Mouse (Mus musculus) forebrain, embryonic 10.5 days (tissue): ENCODE measurements around the gene Olfr548-ps1. TPM values are rescaled to one million over a fixed set of nuclear protein-coding genes. Genes with fewer than 3 reads are reported as not detected.
A peak's percentile ranks its signal among the peaks of the same experiment; 100 is the strongest.

Experiments used
- DNase-seq: peaks from one replicate; pipeline ENCODE4 v3.0.0-alpha.2; 2017; ENCODE audit warnings: low spot score; ENCODE audit errors: extremely low spot score
- H3K27ac ChIP-seq: fragments of 300-500 bp; sonication (generic); 2 replicates; pipeline ENCODE4 v1.5.1; 2016; ENCODE audit warnings: mild to moderate bottlenecking
- H3K27me3 ChIP-seq: fragments of 300-500 bp; sonication (generic); 2 replicates; pipeline ENCODE4 v1.6.1; 2016; ENCODE audit warnings: mild to moderate bottlenecking; ENCODE audit not compliant: poor library complexity, severe bottlenecking
- H3K36me3 ChIP-seq: fragments of 300-500 bp; sonication (generic); replicated peaks from 2 replicates; pipeline ENCODE4 v1.6.1; 2016; ENCODE audit warnings: mild to moderate bottlenecking, moderate library complexity
- H3K4me1 ChIP-seq: fragments of 300-500 bp; sonication (generic); 2 replicates; pipeline ENCODE4 v1.6.1; 2016
- H3K4me3 ChIP-seq: fragments of 300-500 bp; sonication (generic); 2 replicates; pipeline ENCODE4 v1.5.1; 2016; ENCODE audit warnings: mild to moderate bottlenecking, moderate library complexity
- H3K9me3 ChIP-seq: fragments of 300-500 bp; sonication (generic); 2 replicates; pipeline ENCODE4 v1.6.1; 2016; ENCODE audit warnings: mild to moderate bottlenecking, moderate library complexity
- WGBS: fragments of 180-500 bp; shearing (Covaris S2); methylation state at CpG from one replicate; pipeline ENCODE4 v1.1.7; 2016; 5-methylcytosine and 5-hydroxymethylcytosine counted together
- polyA plus RNA-seq: library from polyadenylated mRNA; unstranded; fragments of >200 nt; fragmentation: Nextera tagmentation; extraction: Ambion mirVana; gene quantifications from 2 replicates; pipeline ENCODE4 v1.2.1, GENCODE M21; 2016

Gene Olfr548-ps1
- polyA plus RNA-seq, 1 experiment from 2014 or later, result not detected

- Histone ChIP-seq H3K27ac (no peak overlapping the region), H3K36me3 (no peaks in the 10 kb centered on the region), H3K4me1 (no peaks in the 10 kb centered on the region), H3K27me3 (no peaks in the 10 kb centered on the region), H3K9me3 (no peaks in the 10 kb centered on the region), H3K4me3 (no peak overlapping the region)
- no peak for DNase-seq
- WGBS, result 82% methylated on average over 1 of the region's 1 CpGs
These were observed 11.6 kb upstream of the Olfr548-ps1 start for GRCm38 (mm10) chr7:102529052-102529451.

- 84% methylated on average over 1 of the region's 1 CpGs for WGBS
- no peaks in the 10 kb centered on the region for H3K9me3 ChIP-seq
- no peaks in the 10 kb centered on the region for H3K4me1 ChIP-seq
- no peak for DNase-seq
- no peak within 1 kb of the TSS for H3K27ac ChIP-seq
- H3K4me3 ChIP-seq, result no peak within 1 kb of the TSS
- no peaks in the 10 kb centered on the region for H3K27me3 ChIP-seq
- H3K36me3 ChIP-seq, result no peaks in the 10 kb centered on the region
These were observed 6.2 kb upstream of the Olfr548-ps1 start, which contains the start of gene Olfr547 for GRCm38 (mm10) chr7:102534449-102534848. TSS of gene Olfr547 (plus strand) at chr7:102534749.

DNA sequence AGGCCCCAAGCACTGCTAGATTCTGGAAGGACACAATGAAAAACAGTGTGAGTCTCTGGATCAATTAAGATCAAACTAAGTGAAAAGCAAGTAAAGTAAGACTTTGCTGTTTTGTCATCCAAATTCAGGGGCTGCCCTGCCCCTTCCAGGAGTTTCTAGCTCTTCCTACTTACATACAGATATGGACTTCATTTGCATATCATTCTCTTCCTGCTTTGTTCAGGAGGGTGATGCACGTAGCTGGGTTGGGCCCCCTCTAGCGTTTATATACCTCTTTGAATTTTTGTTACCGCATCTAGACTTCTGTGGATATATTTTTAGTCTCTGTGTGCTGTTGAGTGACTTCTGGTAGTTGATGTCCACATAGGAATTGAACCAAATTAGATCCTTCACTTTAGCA is 555 bp downstream of the Olfr548-ps1 start:
- no peaks in the 10 kb centered on the region for H3K36me3 ChIP-seq
- no peak overlapping the region for H3K27ac ChIP-seq
- H3K4me1 ChIP-seq, result no peaks in the 10 kb centered on the region
- 64% methylated on average over 3 of the region's 3 CpGs for WGBS
- no peaks in the 10 kb centered on the region for H3K27me3 ChIP-seq
- H3K9me3 ChIP-seq, result no peaks in the 10 kb centered on the region
- H3K4me3 ChIP-seq, result no peak overlapping the region
- DNase-seq, result no peak

DNA sequence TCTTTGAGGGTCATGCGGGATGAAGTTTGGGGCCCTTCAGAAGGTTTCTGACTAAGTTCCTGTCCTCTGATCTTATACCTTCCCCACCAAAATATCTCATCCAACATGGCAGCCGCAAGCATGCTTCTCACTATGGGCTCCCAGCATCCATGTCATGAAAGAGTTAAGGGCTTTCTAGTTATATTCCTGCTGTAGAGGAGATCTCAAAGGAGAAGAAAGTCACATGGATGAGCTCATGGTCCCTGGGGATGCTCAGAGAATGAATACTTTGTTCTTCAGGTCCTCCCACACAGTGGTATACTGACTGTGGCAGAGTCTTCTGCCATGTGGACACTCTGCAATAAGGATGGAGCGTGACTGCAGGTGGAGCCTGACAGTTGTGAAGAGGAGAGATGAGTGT is 8.9 kb downstream of the Olfr548-ps1 start, which contains the start of gene Olfr549:
Gene Olfr549, plus strand, starts transcription at position 301 of the 400 bp plus-strand sequence.
- Histone ChIP-seq H3K36me3 (no peaks in the 10 kb centered on the region), H3K4me3 (no peak within 1 kb of the TSS), H3K9me3 (no peaks in the 10 kb centered on the region), H3K27ac (no peak within 1 kb of the TSS), H3K4me1 (no peaks in the 10 kb centered on the region), H3K27me3 (no peaks in the 10 kb centered on the region)
- no peak for DNase-seq
- 90% methylated on average over 3 of the region's 3 CpGs for WGBS

GRCm38 (mm10) chr7:102553279-102553678 is 12.6 kb downstream of the Olfr548-ps1 start:
- DNase-seq, result no peak
- WGBS, result 90% methylated on average over 3 of the region's 3 CpGs
- Histone ChIP-seq H3K9me3 (no peaks in the 10 kb centered on the region), H3K4me1 (no peaks in the 10 kb centered on the region), H3K4me3 (no peak overlapping the region), H3K27me3 (no peaks in the 10 kb centered on the region), H3K27ac (no peak overlapping the region), H3K36me3 (no peaks in the 10 kb centered on the region)

DNA sequence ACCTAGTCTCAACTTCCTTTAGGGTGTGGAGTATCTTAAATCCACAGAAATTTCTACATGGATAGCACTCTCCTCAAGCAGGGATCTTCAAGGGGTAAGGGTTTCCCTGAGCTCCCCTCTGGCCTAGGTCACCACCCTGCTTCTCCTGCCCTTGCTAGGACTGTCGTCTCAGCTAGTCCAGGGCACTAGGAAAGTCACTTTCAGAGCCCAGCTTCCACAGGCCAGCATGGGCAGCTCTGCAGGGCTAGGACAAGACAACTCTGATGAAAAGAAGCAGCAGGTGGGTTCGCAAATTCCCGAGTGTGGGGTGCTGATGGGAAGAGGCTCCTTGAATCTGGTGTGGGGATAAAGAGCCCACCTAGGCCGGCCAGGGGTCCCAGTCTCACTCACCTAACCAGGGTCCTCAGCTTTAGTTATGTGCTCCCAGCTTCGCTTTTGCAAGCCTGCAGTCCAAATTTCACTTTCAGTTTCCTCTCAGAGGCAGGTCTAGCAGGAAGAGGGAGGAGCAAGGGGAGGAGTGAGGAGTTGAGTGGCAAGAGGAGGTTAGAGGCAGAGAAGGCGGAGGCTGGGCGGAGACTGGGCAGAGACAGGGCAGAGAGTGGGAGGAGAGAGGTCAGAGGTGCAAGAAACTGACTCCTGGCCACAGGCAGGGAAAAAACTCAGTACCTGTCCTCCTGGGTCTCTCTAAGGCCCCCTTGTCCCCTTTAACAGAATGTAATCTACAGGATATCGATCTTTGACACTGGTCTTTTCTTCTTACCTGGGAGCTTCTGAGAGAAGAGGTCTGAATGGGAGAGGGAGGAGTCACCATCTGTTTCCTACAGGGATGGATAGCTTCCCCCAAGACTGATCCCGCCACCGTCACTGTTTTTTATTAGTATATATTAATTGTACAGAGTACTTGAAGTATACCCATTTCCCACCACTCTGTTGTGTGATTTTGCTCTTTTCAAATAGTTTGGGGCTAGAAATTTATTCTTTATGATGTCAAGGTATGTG is 24.6 kb downstream of the Olfr548-ps1 start, which contains the start of gene Trim21:
Gene Trim21, minus strand, starts transcription at position 488 of the 999 bp plus-strand sequence.
- Histone ChIP-seq H3K36me3 (no peaks in the 10 kb centered on the region), H3K4me1 (peaks cover 11% of the 10 kb centered on the region), H3K27me3 (no peaks in the 10 kb centered on the region), H3K27ac (peak within 1 kb of the TSS; percentile 80), H3K4me3 (peak within 1 kb of the TSS; percentile 52), H3K9me3 (no peaks in the 10 kb centered on the region)
- 29% methylated on average over 10 of the region's 10 CpGs for WGBS
- DNase-seq, result peak; percentile 61

DNA sequence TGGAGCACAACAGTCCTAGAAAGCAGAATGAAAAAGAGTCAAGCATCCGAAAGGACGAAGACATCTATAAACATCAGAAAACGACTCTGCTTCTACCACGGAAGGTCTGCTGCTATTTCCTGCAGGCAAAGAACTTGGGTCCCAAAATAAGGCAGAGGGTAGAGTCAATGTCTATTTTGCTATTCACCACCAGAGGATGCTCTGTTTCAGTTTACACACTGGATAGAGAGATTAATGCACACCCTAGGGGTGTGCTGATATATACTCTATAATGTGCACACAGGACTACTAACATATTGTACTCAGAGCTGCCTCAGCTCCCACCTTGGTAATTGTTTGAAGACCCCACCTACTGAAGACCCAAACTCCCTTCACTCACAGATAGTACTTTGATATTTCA is 25.5 kb downstream of the Olfr548-ps1 start:
- no peaks in the 10 kb centered on the region for H3K27me3 ChIP-seq
- no peak overlapping the region for H3K27ac ChIP-seq
- DNase-seq, result no peak
- H3K36me3 ChIP-seq, result no peaks in the 10 kb centered on the region
- 91% methylated on average over 4 of the region's 4 CpGs for whole genome bisulfite sequencing
- no peaks in the 10 kb centered on the region for H3K9me3 ChIP-seq
- H3K4me3 ChIP-seq, result no peak overlapping the region
- peaks cover 11% of the 10 kb centered on the region for H3K4me1 ChIP-seq

- H3K36me3 ChIP-seq, result no peaks in the 10 kb centered on the region
- H3K4me3 ChIP-seq, result no peak within 1 kb of the TSS
- no peaks in the 10 kb centered on the region for H3K27me3 ChIP-seq
- peaks cover 8% of the 10 kb centered on the region for H3K4me1 ChIP-seq
- H3K9me3 ChIP-seq, result no peaks in the 10 kb centered on the region
- H3K27ac ChIP-seq, result no peak within 1 kb of the TSS
- 96% methylated on average over 8 of the region's 8 CpGs for WGBS
- DNase-seq, result no peak
These were observed 30.4 kb downstream of the Olfr548-ps1 start, which contains the start of gene Olfr550 for GRCm38 (mm10) chr7:102571142-102571541. TSS of gene Olfr550 (plus strand) at chr7:102571442.

DNA sequence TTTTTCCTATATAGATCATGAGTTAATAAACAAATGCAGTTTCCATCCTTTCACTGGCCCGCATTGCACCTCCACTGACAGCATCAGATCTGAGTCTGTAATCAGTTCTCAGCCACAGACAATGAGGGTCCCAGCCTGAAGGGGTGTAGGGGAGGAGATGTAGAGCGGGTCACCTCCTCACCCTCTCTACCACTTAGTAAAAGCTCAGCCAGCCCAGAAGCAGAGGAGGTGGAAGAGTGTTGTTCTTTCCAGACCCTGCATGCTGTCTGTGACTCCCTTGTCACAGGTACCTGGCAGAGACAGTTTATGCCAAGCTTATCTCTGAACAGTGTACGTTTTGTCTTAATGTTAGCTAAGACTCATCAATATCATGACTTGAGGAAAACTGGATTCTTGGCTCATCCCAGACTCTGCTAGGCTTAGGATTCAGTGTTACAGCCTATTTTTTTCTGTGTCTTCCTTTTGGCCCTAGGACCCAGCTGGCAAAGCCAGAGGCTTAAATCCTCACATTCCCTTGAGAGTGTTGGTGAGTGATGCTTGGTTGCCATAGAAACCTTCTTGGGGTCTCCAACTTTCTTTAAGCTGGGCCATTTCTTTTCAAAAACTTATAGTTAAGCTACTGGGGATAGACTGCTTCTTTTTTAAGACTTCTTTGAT is 32.6 kb downstream of the Olfr548-ps1 start:
- WGBS, result 79% methylated on average over 3 of the region's 3 CpGs

DNA sequence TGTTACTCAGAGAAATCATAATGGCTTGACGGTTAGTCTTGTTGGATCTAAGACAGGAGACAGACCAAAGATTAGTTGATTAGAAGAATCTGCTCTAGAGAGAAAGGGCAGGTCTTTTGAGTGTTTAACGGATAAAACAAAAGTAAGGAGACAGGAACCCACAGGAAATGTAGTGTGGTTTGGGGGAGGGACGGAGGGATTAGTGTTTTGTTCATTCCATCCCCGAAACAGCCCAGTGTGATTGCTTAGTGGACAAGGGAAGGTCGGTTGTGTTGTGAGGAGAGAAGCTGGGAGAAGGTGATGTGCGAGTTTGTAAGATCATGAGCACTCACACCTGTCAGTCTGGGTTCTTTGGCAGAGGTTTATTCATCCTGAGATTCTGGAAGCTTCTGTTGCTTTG is 35.3 kb downstream of the Olfr548-ps1 start:
- Histone ChIP-seq H3K27me3 (no peaks in the 10 kb centered on the region), H3K4me1 (peaks cover 8% of the 10 kb centered on the region), H3K36me3 (no peaks in the 10 kb centered on the region), H3K9me3 (no peaks in the 10 kb centered on the region), H3K27ac (no peak overlapping the region), H3K4me3 (no peak overlapping the region)
- WGBS, result 66% methylated on average over 6 of the region's 6 CpGs
- no peak for DNase-seq

More for the DNA sequence above, 32.6 kb downstream of the Olfr548-ps1 start:
- Histone ChIP-seq H3K27me3 (no peaks in the 10 kb centered on the region), H3K9me3 (no peaks in the 10 kb centered on the region), H3K4me3 (no peak overlapping the region), H3K4me1 (peaks cover 8% of the 10 kb centered on the region), H3K36me3 (no peaks in the 10 kb centered on the region), H3K27ac (no peak overlapping the region)
- no peak for DNase-seq

- Histone ChIP-seq H3K27me3 (no peaks in the 10 kb centered on the region), H3K9me3 (no peaks in the 10 kb centered on the region), H3K36me3 (no peaks in the 10 kb centered on the region), H3K4me3 (no peak within 1 kb of the TSS), H3K27ac (no peak within 1 kb of the TSS), H3K4me1 (no peaks in the 10 kb centered on the region)
- 93% methylated on average over 3 of the region's 3 CpGs for WGBS
- DNase-seq, result no peak
These were observed 51.1 kb downstream of the Olfr548-ps1 start, which contains the start of gene Olfr551 for GRCm38 (mm10) chr7:102591786-102592185. TSS of gene Olfr551 (minus strand) at chr7:102591886.
